Mouse (Mus musculus): ENCODE data around the gene Uba7.

Uba7 gene

DNA sequence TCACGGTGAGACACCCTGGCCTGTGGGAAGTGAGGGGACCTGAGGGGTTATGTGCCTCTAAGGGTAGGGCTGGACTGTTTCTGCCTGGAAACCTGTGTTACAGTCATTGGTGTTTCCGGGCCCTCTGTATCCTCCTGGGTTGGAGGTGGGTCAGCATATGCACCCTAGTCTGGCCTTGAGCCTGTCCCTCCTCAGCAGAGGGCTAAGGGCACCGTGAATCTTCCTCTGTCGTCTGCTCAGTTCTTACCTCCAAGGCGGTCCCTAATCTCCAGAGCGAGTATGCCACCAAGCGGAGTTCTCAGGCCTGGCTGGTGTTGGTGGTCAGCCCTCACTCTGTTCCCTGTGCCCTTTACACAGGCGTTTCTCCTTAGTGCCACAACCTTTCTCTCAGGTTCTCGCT, 12.4 kb upstream of the Uba7 start:
- DNase-seq, result no peak

- peak; percentile 77 for DNase-seq
Observed at GRCm38 (mm10) chr9:107963700-107964099, 11.6 kb upstream of the Uba7 start.

- DNase-seq, result no peak
Observed at GRCm38 (mm10) chr9:107964681-107965080, 10.6 kb upstream of the Uba7 start.

DNA sequence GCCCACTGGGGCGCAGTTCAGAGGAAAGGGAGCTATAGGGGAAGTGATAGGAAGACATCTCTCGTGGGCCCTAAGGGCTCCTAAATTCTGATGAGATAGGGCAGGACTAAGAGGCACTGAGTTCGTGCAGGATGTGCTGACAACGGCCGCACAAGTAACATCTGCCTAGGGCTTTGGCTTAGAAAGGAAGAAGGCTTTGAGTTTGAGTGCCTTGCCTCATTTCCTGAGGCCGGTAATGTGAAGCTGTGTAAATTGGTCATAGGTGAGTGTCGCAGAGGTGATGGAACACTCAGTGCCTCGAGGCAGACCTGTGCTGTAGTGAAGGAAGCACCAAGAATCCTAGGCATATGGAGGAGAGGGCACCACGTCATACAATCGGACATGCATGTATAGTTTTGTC, 8.6 kb upstream of the Uba7 start:
- no peak for DNase-seq

DNA sequence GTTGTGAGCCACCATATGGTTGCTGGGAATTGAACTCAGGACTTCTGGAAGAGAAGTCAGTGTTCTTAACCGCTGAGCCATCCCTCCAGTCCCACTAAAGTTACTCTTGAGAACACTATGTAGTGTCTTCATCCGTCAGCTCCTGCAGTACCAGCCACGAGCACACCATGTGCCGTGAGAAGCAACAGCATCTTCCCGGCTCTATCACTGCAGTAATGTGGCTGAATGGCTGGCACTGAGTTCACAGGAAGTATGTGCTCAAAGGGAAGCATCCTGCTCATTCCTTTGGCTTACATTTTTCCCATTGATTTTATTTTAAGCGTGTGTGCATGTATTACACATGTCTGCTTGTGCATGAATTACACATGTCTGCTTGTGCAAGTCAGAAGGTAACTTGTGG, 7.9 kb upstream of the Uba7 start:
- no peak for DNase-seq

DNA sequence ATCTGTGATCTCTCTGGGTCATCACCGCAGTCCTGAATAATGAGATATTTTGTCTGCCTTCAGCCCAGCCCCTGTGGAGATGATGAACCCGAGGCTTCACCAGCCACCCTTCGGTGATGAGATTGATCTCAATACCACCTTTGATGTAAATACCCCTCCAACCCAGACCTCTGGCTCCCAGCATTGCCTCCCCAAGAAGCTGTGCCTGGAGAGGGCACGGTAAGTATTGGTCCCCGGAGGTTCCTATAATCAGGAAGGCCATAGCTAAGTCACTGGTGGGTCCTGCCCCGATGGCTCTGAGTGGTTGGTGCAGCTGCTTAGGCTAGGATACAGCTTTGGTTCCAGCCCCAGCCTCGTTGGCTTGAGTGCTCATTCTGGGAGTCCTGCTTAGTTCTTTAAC, 6.8 kb upstream of the Uba7 start:
- DNase-seq, result no peak

- no peak for DNase-seq
Observed at GRCm38 (mm10) chr9:107970311-107970710, 5.0 kb upstream of the Uba7 start.

GRCm38 (mm10) chr9:107971690-107972541, 3.4 kb upstream of the Uba7 start:
- no peak for DNase-seq

DNA sequence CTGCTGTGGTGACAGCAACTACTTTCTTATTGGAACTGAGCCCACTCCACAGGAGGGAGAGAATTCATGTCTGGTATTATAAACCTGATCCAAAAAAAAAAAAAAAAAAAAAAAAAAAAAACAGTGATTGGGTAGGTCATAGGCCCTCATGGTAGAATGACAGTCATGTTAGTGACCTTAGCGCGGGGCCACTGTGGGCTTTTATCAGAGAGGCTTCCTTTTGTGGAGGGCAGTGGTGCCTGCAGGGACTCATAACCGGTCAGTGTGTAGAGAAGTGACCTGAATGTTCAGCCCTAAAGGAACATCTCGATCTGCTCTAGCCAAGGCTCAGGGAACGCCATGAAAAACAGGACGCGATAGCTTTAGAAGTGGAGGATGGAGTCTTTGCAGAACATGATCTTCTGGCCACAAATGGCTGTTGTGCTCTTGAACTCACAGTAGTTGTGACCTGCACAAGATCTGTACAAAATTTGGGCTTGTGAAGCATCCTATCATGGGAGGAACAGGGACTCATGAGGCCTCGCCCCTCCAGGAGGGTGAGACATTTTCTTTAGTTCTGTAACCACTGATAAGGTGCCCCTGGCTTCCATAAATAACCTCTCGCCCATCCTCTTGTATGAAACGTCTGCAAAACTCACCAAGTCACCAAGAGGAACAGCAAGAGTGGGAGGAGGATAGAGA, 674 bp upstream of the Uba7 start:
- no peak for DNase-seq

- no peak for DNase-seq
Observed at GRCm38 (mm10) chr9:107978815-107979214, 3.5 kb downstream of the Uba7 start.

DNA sequence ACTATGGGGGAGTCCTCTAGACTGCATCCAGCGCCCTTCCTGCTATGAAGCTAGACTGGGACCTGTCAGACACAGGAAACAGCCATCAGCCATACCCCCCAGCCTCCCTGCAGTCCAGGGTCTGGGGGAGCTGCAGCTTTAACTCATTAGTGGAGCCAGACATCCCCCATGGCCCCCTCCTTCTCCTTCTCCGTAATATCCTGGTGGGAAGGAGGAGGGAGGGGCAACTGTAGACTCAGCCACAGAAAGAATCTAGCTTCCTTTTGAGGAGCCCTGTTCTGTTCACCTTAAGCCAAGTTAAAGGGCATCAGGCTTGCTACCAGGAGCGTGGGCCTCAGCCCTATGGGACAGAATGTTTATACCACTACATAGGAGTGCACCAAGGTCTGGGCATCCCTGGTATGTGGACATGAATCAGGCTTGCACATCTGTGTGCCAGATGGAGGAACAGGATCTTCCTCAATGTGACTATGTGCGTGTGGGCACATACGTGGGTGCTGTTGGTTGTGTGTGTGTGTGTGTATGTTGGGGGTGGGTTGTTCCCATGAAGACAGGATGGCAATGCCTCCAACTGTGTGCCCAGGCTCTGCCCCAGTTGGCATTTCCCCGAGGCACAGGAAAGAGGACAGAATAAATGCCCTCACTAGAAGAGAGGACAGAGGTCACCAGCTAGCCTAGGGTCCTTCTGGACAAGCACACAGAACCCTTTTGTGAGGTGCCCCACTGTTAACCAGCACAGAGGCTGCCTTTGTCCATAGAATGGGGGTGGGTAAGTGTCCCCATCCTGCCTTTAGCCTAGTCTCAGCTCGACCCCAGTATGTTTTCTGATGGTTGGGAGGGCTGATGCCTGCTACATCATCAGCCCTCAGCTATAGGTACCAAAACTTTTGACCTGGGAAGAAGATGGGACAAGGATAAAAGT, 6.6 kb downstream of the Uba7 start:
- no peak for DNase-seq

- DNase-seq, result no peak
Observed at GRCm38 (mm10) chr9:107982681-107983346, 7.5 kb downstream of the Uba7 start, which contains the start of gene Gm20661. Gene Gm20661, plus strand, starts transcription at chr9:107983058.

GRCm38 (mm10) chr9:107983421-107983890, 8.2 kb downstream of the Uba7 start:
- no peak for DNase-seq

GRCm38 (mm10) chr9:107984052-107984753, 8.9 kb downstream of the Uba7 start:
- no peak for DNase-seq

DNA sequence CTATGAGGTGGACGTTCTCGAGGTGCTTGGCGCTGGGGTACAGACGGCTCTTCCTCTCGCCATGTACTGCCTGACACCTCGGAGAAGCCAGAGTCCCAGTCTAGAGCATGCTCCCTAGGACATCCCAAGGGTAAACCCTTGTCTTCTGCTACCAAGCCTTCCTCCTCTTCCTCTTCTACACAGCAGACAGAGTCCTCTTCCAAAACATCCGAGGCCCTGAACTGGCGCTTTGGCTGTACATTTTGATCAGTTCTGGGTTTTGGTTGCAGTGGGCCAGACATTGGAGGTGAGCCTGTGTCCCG, 9.4 kb downstream of the Uba7 start:
- DNase-seq, result no peak

DNA sequence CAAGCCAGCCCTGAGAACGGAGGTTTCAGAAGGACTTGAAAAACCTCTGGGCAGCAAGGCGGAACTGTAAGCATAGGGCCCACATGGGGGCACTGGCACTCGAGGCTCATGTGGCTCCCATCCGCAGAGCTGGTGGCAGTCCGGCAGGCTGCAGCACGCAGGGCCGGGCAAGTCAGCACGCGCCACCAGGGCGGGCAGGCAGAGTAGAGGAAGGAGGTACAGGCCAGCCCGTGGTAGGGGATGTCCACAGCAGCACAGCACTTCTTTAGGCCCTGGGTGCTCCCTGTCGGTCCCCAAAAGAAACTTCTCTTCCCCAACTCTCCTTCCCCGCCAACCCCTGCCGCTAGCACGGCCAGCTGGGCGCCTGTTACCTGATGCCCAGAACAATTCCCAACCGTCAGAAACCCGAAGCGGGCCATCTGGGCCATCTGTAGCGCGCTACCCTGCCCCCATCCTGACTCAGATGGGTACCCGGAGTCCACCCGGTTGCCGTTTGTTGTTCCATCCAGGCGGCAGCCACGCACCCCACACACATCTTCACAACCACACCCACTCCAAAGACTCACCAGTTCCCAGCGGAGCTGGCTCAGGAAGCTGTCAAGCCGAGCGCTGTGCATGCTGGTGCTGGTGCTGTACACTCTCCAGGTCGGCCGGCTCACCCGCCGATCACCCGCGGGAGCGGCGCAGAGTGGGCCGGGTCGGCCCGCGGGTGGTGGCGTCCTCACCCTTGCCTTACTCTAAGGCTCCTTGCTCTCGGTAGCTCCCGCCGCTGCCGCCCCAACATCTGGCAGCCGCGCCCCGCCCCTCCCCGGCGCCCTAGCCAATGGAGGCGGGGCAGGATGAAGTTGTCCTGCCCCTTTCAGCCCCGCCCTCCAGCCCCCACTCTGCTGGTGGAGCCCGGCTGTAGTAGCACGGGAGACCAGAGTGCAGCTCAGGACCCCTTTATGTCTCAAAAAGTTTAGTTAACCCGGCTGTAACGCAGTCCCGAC, 10.1 kb downstream of the Uba7 start, which contains the start of gene Inka1:
Inka1 (minus strand) TSS at position 749 of the 989 bp plus-strand sequence.
- DNase-seq, result peak; percentile 57

GRCm38 (mm10) chr9:107986376-107986775, 11.1 kb downstream of the Uba7 start:
- DNase-seq, result peak; percentile 79

DNA sequence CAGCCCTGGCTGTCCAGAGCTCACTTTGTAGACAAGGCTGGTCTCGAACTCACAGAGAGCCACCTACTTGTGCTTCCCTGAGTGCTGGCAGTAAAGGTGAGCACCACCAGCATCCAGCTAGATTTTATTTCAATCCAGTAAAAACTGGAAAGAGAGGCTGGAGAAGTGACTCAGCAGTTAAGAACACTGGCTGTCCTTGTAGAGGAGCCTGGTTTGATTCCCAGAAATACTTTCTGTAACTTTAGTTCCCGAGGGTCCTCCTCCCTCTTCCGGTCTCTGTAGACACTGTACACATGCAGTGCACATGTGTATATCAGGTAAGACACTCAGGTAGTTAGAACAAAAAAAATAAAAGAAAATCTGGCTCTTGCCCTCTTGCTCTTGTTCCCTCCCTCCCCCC, 12.6 kb downstream of the Uba7 start:
- DNase-seq, result no peak

- no peak for DNase-seq
Observed at GRCm38 (mm10) chr9:107992197-107992596, 16.9 kb downstream of the Uba7 start, which contains the start of gene Cdhr4. Gene Cdhr4, plus strand, starts transcription at chr9:107992497.

GRCm38 (mm10) chr9:107993013-107993412, 17.7 kb downstream of the Uba7 start:
- DNase-seq, result no peak

DNA sequence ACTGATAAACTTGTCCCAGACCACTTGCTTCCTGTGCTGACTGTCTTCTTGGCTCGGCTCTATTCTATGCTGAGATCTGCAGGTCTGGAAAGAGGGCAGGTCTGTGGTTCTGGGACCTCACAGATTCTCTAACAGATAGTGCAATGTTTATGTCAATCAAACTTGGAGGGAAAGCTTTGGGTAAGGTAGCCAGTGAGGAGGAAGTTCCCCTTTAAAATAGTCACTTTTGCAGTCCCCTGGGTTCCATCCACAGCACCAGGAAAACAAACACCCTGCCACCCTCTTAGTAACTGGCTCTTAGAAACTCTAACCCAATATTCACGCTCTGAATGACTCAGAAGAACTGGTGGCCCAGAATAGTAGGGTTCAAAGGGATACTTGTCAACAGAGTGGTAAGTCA, 19.2 kb downstream of the Uba7 start:
- DNase-seq, result no peak

Data from cerebellum, adult 8-10 months (tissue).